Mouse (Mus musculus) neural tube, embryonic 15.5 days (tissue): Measurements from ENCODE around the gene Gp9. TPM values are rescaled to one million over a fixed set of nuclear protein-coding genes. Genes with fewer than 3 reads are reported as not detected.

Experiments
- ATAC-seq: fragments of 200-750 bp; cut with Nextera tagmentation; 2 replicates; pipeline ENCODE4 v1.8.0; 2017; ENCODE audit warnings: mild to moderate bottlenecking, moderate TSS enrichment, moderate library complexity; ENCODE audit not compliant: low FRiP score
- H3K27ac ChIP-seq: fragments of 300-500 bp; sonication (generic); replicated peaks from 2 replicates; pipeline ENCODE4 v1.5.1; 2015; ENCODE audit warnings: mild to moderate bottlenecking, inconsistent platforms
- H3K27me3 ChIP-seq: fragments of 300-500 bp; sonication (generic); replicated peaks from 2 replicates; pipeline ENCODE4 v1.6.1; 2015; ENCODE audit warnings: inconsistent platforms
- H3K36me3 ChIP-seq: fragments of 300-500 bp; sonication (generic); 2 replicates; pipeline ENCODE4 v1.6.1; 2015; ENCODE audit warnings: inconsistent platforms
- H3K4me1 ChIP-seq: fragments of 300-500 bp; sonication (generic); 2 replicates; pipeline ENCODE4 v1.6.1; 2015; ENCODE audit warnings: inconsistent platforms
- H3K4me2 ChIP-seq: fragments of 300-500 bp; sonication (generic); 2 replicates; pipeline ENCODE4 v1.6.1; 2015; ENCODE audit warnings: inconsistent platforms, mild to moderate bottlenecking, moderate library complexity
- H3K4me3 ChIP-seq: fragments of 300-500 bp; sonication (generic); replicated peaks from 2 replicates; pipeline ENCODE4 v1.5.1; 2015; ENCODE audit warnings: mild to moderate bottlenecking, inconsistent platforms
- H3K9ac ChIP-seq: fragments of 300-500 bp; sonication (generic); replicated peaks from 2 replicates; pipeline ENCODE4 v1.6.1; 2015; ENCODE audit warnings: mild to moderate bottlenecking, inconsistent platforms
- H3K9me3 ChIP-seq: fragments of 300-500 bp; sonication (generic); replicated peaks from 2 replicates; pipeline ENCODE4 v1.6.1; 2016; ENCODE audit warnings: inconsistent platforms
- WGBS: fragments of 180-500 bp; shearing (Covaris S2); methylation state at CpG from one replicate; pipeline ENCODE4 v1.1.7; 2015; ENCODE audit warnings: mixed read lengths; 5-methylcytosine and 5-hydroxymethylcytosine counted together
- polyA plus RNA-seq: library from polyadenylated mRNA; unstranded; fragments of >200 nt; fragmentation: Nextera tagmentation; extraction: Ambion mirVana; gene quantifications from 2 replicates; pipeline ENCODE4 v1.2.1, GENCODE M21; 2015

The Gp9 gene
- polyA plus RNA-seq, 1 experiment from 2014 or later: 0.65 TPM

DNA sequence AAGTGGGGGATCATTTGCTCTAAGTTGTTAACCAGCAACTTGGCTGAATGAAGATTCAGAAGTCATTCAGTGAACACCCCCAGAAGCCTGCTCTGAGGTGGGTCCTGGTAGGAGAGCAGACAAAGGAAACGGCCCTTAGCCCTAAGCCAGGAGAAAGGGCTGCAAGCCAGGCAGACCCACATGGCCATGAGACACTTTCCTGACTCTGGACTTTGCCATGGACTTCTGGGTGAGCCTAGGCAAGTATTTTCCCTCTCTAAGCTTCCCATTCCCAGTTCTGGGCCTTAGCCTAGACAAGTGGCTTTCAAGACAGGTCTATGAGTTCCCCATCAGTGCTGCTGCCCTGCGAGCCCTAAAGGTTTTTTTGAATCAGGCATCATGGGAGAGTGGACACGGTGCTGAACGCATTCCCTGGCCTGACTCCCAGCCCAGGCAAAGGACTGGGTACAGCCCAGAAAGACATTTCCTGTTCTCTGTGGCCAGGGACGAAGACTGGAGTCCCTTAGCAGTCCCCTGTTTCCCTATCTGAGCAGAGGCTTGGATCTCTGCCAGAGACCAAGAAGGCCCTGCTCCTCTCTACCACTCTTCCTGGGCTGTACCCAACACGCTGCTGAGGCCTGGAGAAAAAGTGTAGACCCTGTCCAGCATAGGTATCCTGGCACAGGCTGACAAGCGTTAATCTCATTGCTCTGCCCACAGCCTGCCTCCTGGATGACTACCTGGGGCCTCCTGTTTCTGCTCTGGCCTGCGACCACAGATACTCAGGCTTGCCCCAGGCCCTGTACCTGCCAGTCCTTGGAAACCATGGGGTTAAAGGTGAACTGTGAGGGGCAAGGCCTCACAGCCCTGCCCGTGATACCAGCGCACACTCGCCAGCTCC, 662 bp downstream of the Gp9 start:
- no peaks in the 10 kb centered on the region for H3K9me3 ChIP-seq
- no peak overlapping the region for H3K9ac ChIP-seq
- H3K36me3 ChIP-seq: no peaks in the 10 kb centered on the region
- no peak overlapping the region for H3K4me2 ChIP-seq
- no peak for ATAC-seq
- no peak overlapping the region for H3K4me3 ChIP-seq
- H3K27me3 ChIP-seq: no peaks in the 10 kb centered on the region
- WGBS: 76% methylated on average over 11 of the region's 11 CpGs
- H3K27ac ChIP-seq: no peak overlapping the region
- no peaks in the 10 kb centered on the region for H3K4me1 ChIP-seq

- Histone ChIP-seq H3K9ac (no peak overlapping the region), H3K9me3 (no peaks in the 10 kb centered on the region), H3K27me3 (no peaks in the 10 kb centered on the region), H3K36me3 (no peaks in the 10 kb centered on the region), H3K4me3 (no peak overlapping the region), H3K4me2 (no peak overlapping the region), H3K27ac (no peak overlapping the region), H3K4me1 (no peaks in the 10 kb centered on the region)
- no peak for ATAC-seq
- whole genome bisulfite sequencing: 87% methylated on average over 11 of the region's 11 CpGs
Observed at GRCm38 (mm10) chr6:87779174-87780165, 1.6 kb downstream of the Gp9 start.

- Histone ChIP-seq H3K27me3 (no peaks in the 10 kb centered on the region), H3K4me2 (no peak overlapping the region), H3K9me3 (no peaks in the 10 kb centered on the region), H3K4me1 (no peaks in the 10 kb centered on the region), H3K9ac (no peak overlapping the region), H3K36me3 (no peaks in the 10 kb centered on the region), H3K4me3 (no peak overlapping the region), H3K27ac (no peak overlapping the region)
- no peak for ATAC-seq
- WGBS: 84% methylated on average over 10 of the region's 10 CpGs
Observed at GRCm38 (mm10) chr6:87780546-87781301, 2.9 kb downstream of the Gp9 start.

- H3K4me3 ChIP-seq: no peak overlapping the region
- no peaks in the 10 kb centered on the region for H3K9me3 ChIP-seq
- no peaks in the 10 kb centered on the region for H3K27me3 ChIP-seq
- WGBS: 82% methylated on average over 8 of the region's 8 CpGs
- no peak overlapping the region for H3K4me2 ChIP-seq
- H3K36me3 ChIP-seq: no peaks in the 10 kb centered on the region
- peaks cover 1% of the 10 kb centered on the region; the same call in 1 of the 2 replicates for H3K4me1 ChIP-seq
- H3K27ac ChIP-seq: no peak overlapping the region
- ATAC-seq: no peak
- no peak overlapping the region for H3K9ac ChIP-seq
Observed at GRCm38 (mm10) chr6:87784033-87784432, 6.2 kb downstream of the Gp9 start.

GRCm38 (mm10) chr6:87786621-87787020, 8.7 kb downstream of the Gp9 start:
- H3K27me3 ChIP-seq: no peaks in the 10 kb centered on the region
- no peak overlapping the region for H3K4me2 ChIP-seq
- H3K4me1 ChIP-seq: peaks cover 12% of the 10 kb centered on the region
- 87% methylated on average over 5 of the region's 5 CpGs for WGBS
- peaks cover 3% of the 10 kb centered on the region for H3K36me3 ChIP-seq
- no peaks in the 10 kb centered on the region for H3K9me3 ChIP-seq
- ATAC-seq: no peak
- H3K27ac ChIP-seq: no peak overlapping the region
- H3K4me3 ChIP-seq: no peak overlapping the region
- no peak overlapping the region for H3K9ac ChIP-seq

DNA sequence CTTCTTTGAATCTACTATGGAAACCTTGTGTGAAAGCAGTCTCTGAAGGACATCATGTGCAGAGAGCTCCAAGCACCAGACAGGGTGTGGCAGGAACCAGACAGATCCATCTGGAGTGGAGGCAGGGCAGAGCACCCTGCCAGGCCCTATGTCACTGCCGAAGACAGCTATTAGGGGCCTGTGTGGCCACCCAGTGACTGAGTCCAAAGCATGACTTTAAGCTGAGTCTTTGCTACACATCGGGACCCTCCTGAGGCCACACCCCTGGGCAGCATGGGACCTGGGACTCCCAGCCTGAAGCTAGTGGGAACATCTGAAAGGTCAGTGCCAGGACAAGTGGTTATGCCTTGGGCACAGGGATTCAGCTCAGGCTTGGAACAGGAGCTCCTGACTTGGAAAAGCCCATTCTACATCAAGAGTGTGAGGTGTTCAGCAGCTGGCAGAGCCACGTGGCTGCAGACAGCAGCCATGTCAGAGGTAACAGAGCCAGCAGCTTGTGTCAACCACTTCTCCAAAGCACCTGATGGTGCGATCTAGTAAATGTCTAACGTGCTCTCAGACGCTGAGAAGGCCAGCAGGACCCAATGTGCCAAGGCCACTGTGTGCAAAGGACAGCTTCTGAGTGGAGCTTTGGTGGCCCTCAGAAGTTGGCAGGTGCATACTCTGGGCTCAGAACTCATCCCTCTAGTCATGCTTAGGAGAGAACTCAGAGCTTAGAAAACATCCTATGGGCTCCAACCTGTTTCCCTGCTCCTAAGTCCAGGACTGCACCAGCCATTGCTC, 9.4 kb downstream of the Gp9 start:
- Histone ChIP-seq H3K4me2 (no peak overlapping the region), H3K4me1 (peaks cover 12% of the 10 kb centered on the region), H3K27ac (no peak overlapping the region), H3K4me3 (no peak overlapping the region), H3K27me3 (no peaks in the 10 kb centered on the region), H3K36me3 (peaks cover 9% of the 10 kb centered on the region), H3K9me3 (no peaks in the 10 kb centered on the region), H3K9ac (no peak overlapping the region)
- ATAC-seq: no peak
- WGBS: 85% methylated on average over 6 of the region's 6 CpGs

GRCm38 (mm10) chr6:87788266-87788895, 10.5 kb downstream of the Gp9 start:
- no peaks in the 10 kb centered on the region for H3K9me3 ChIP-seq
- no peak overlapping the region for H3K9ac ChIP-seq
- no peaks in the 10 kb centered on the region for H3K27me3 ChIP-seq
- no peak overlapping the region for H3K27ac ChIP-seq
- peaks cover 12% of the 10 kb centered on the region for H3K4me1 ChIP-seq
- H3K4me3 ChIP-seq: no peak overlapping the region
- peaks cover 15% of the 10 kb centered on the region for H3K36me3 ChIP-seq
- ATAC-seq: no peak
- no peak overlapping the region for H3K4me2 ChIP-seq
- WGBS: 94% methylated on average over 9 of the region's 9 CpGs

DNA sequence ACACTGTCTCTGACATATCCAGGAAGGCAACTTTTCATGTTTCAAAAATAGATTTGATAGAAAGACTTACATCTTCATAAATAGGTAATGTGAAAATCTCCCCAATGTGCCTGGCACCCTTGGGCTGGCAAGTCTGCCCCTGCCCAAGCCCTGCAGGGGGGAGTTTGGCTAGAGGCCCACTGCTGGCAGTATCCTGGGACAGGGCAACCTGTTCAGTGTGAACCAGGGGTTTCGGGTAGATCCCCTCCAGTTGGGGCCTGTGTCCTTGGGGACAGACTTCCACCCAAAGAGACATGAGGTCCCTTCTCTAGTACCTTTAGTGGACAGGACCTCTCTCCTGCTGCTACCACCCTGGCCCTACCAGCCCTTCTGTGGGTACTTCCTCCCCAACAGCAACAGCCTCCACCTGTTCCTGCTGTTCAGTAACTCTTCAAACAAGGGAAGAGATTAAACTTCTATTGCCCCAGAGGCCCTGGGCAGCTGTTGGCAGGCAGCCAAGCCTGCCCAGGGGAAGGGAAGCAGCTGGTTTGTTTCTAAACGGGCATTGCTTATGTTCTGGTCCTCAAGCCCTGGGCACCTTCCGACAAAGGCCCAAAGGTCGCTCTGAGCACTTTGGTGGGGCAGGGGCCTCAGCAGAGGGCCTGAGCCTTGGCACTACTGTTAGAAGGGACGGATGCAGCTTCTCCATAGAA, 11.2 kb downstream of the Gp9 start:
- 30% methylated on average over 5 of the region's 5 CpGs for WGBS
- H3K9ac ChIP-seq: no peak overlapping the region
- H3K36me3 ChIP-seq: peaks cover 15% of the 10 kb centered on the region
- H3K27ac ChIP-seq: 0 out of 2 replicates have a peak overlapping the region, but pooled peaks have one; percentile 5
- no peak overlapping the region for H3K4me2 ChIP-seq
- peaks cover 12% of the 10 kb centered on the region for H3K4me1 ChIP-seq
- H3K4me3 ChIP-seq: no peak overlapping the region
- H3K27me3 ChIP-seq: no peaks in the 10 kb centered on the region
- H3K9me3 ChIP-seq: no peaks in the 10 kb centered on the region
- no peak for ATAC-seq

GRCm38 (mm10) chr6:87789791-87790190, 11.9 kb downstream of the Gp9 start:
- H3K9ac ChIP-seq: no peak overlapping the region
- H3K27ac ChIP-seq: 0 out of 2 replicates have a peak overlapping the region, but pooled peaks have one; percentile 5
- H3K4me2 ChIP-seq: no peak overlapping the region
- H3K27me3 ChIP-seq: no peaks in the 10 kb centered on the region
- 94% methylated on average over 6 of the region's 6 CpGs for WGBS
- ATAC-seq: no peak
- H3K36me3 ChIP-seq: peaks cover 17% of the 10 kb centered on the region
- H3K4me1 ChIP-seq: peaks cover 12% of the 10 kb centered on the region
- no peaks in the 10 kb centered on the region for H3K9me3 ChIP-seq
- no peak overlapping the region for H3K4me3 ChIP-seq
